Mouse (Mus musculus) heart, postnatal 0 days (tissue): ENCODE measurements at regions not wholly inside any gene's neighbourhood (a gene's known extent, or its start where the extent isn't known, plus 50 kb on each side); places are given as distances from the start of the nearest gene placed in this dataset.

ENCODE experiments used
- CTCF ChIP-seq: IDR thresholded peaks from 2 replicates; pipeline ENCODE4 v1.5.1; 2016; ENCODE audit warnings: antibody characterized with exemption, control low read depth, low read depth
- EP300 ChIP-seq: IDR thresholded peaks from 2 replicates; pipeline ENCODE4 v1.6.1; 2016; ENCODE audit warnings: antibody characterized with exemption, low read depth

- TF ChIP-seq CTCF: no peak
- no peak for TF ChIP-seq EP300
Measured at GRCm38 (mm10) chr13:52165531-52165930, 319.1 kb downstream of the Gadd45g start.
